Mouse (Mus musculus) v-Abl transformed pro-B cells (cell line): Measurements from ENCODE around the gene Mtmr6.
"Not testable (repeated sequence)": the region's sequence is repeated elsewhere in the genome, so short reads cannot be mapped to it uniquely, and the experiment has no call there.

Source experiments
- in situ Hi-C, 2 experiments: fragments of 400-800 bp; cut with MboI; formaldehyde crosslinking; loops; one replicate each; pipeline ENCODE4 v1.15.1; 2025; ENCODE audit not compliant: unreplicated experiment in 2 of 2

Mtmr6 gene

DNA sequence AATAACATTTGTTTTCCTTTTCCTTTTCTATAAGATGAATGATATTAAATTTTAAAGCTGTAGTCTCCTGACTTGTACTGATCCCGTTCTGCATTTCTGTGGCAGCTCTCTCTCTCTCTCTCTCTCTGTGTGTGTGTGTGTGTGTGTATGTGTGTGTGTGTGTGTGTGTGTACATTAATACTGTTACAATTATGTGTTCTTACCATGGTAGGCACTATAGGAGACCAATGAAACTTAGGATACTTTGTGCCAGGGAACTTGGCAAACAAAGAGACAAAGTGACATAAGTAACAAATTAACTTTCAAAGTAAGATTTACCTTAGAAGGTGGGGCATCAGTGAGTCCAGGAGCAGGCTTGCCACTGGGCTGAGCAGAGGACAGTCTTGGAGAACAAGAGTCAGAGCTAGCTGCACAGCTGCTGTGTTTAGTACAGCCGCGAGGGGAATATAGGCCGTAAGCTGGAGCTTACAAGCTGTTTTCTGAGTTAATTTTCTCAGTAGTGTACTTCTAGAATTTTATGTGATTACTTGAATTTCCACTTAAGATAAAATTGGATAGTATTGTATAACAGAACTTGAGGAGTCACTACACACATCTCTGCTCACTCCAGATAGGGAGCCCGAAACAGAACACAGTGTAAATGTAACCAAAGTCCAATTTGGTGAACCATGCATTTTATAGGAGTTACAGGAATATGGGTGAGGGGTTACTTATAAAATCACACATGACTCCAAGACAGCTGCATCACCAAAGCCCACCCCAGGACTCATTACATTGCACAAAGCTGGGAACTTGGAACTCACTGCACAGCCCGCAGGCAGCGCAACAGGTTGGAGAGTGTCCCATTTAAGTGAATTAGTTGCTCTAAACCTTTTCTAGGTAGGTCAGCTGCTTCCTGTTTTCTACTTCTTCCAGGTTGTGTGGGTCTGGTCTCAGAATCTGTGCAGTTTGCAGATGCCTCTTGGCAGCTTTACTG lies 10.6 kb downstream of the Mtmr6 start:
- in situ Hi-C loops, result no loop called here

GRCm38 (mm10) chr14:60286194-60286863 lies 21.3 kb downstream of the Mtmr6 start:
- in situ Hi-C loops, result no loop called here

- in situ Hi-C loops, result no loop called here
Measured at GRCm38 (mm10) chr14:60290363-60290762, 25.3 kb downstream of the Mtmr6 start.

GRCm38 (mm10) chr14:60295531-60295930 lies 30.5 kb downstream of the Mtmr6 start:
- in situ Hi-C loops, result no loop called here

DNA sequence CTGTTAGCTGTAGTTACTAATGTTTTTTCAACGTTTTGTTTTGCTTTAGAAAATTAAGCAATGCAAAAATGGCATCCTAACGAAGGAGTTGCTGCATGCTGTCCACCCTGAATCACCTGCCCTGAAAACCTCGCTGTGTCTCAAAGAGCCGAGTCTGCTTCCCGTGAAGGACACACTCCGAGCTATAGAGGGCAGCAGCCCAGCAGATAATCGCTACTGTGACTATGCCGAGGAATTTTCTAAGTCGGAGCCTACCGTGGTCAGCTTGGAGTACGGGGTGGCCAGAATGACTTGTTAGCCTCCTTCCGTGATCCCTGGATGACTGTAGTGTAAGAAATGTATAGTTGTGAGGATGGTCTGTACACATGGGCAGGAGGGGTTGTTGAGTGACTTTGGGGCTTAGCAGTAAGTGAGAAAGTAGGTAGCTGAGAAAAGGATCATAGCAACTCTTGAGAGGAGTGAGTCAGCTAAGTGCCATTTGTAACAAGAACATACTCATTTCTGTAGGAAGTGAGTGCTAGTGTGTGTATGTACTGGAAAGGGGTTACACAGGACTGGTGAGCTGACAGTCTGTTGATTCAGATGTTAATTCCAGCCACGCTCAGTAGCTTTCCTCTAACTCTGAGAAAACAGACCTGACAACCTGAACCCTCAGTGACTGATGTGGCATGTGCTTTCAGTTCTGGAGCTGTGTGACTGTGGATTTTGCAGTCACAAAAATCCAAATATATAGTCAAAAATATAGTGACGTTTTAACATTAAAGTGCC lies 35.4 kb downstream of the Mtmr6 start:
- in situ Hi-C loops, result no loop called here

GRCm38 (mm10) chr14:60301024-60301423 lies 36.0 kb downstream of the Mtmr6 start:
- in situ Hi-C loops, result no loop called here

DNA sequence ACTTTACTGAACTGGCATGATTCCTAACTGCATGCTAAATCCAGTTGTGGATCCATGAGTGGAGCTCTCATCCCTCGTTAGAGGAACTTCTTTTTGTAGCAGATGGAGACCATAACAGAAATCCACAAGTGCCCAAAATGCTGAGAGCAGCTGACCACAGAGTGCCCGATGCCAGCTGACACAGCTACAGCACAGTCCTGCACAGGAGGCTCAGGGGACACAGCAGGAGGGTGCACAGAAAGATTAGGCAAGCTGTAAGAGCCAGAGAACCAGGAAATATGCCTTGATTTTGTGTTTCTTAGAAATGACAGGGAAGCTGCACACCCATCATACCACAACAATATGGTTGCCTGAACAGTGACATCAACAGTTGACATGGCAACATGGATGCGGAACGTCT lies 37.4 kb downstream of the Mtmr6 start:
- in situ Hi-C loops, result no loop called here

DNA sequence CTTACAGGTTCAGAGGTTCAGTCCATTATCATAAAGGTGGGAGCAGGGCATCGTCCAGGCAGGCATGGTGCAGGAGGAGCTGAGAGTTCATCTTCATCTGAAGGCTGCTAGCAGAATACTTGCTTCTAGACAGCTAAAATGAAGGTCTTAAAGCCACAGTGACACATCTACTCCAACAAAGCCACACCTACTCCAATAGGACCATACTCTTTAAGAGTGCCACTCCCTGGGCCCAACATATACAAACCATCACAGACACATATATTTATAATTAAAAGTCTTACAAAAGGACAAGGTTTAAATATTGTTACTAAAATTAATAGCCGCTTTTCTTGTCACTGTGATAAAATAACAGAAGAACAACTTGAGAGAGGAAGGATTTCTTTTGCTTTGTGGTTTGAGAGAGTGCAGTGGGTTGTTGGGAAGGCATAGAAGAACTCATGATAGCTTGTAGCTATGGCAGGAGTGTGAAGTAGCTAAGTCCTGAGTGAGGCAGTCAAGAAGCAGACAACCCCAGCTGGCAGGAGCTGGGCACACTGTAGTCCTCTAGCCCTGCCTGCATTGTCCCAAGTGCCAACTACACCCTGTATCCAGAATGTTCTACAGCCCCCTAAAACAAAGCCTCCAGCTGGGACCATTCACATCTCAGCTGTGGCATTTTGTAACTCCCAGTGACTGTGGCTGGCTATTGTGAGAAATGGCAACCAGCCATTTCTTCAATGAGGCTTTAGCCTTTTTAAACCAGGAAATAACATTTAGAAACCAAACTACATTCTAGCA lies 39.6 kb downstream of the Mtmr6 start:
- in situ Hi-C loops, result no loop called here

- in situ Hi-C loops, result no loop called here
Measured at GRCm38 (mm10) chr14:60308113-60308512, 43.1 kb downstream of the Mtmr6 start.

GRCm38 (mm10) chr14:60310691-60311090 lies 45.7 kb downstream of the Mtmr6 start:
- in situ Hi-C loops, result no loop called here

- in situ Hi-C loops, result no loop called here
Measured at GRCm38 (mm10) chr14:60319231-60319630, 54.2 kb downstream of the Mtmr6 start.

DNA sequence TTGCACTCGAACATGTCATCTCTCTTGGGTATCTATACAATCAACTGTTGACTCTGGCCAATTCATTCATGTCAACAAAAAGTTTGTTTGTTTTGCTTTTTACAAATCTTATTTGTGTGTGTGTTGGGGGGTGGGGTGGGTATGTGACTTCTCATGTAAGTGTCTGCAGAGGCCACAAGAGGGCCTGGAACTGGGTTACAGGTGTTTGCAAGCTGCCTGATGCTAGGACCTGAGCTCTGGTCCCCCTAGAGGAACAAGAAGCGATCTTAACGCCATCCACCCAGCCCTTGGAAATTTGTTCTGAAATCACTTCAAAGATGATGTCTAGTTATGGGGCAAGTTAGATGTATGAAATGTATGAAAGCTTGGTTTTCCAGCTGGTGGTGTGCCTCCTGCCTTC lies 55.8 kb downstream of the Mtmr6 start:
- in situ Hi-C loops, result no loop called here

GRCm38 (mm10) chr14:60340001-60340400 lies 75.0 kb downstream of the Mtmr6 start:
- in situ Hi-C loops, result not testable (repeated sequence)

DNA sequence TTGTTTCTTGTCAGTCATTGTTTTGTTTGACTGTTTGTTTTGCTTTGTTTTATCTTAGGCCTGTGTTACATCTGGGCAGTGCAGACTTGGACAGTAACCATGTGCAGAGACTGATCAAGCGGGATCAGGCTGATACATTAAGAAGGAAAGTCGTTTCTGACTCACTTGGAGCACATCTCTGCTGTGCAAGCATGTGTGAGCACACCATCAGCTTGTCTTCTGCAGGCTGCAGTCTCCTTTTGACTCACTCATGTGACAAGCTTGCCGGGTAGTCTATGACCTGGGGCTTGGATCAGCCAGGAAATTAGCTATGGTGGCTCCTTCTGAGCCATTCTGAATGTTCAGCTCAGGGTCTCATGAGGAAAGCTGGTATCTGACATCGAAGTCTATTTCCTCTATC lies 75.5 kb downstream of the Mtmr6 start:
- in situ Hi-C loops, result no loop called here

DNA sequence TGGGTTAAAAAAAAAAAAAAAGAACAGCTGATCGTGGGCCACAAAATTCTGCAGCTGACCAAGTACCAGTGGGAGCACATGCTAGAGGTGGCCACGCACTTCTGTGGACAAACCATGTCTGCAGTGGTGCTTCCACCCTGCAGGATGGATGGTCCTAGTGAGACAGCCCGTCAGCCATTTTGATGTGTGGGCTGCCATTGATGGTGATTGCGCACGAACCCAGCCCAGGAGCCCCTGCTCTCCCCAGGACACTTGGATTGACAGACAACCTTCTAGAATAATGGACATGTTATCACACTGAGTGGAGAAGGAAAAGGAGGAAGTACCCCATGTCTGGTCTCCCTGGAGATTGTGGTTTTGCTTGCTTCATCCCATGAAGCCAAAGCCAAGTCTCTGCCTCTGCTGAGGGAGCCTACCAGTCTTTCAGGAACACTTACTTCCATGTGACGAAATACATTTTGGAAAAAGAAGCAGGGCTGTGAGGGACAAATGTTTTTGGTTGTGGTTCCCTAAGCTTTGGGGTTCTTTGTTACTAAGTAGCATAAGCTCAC lies 80.4 kb downstream of the Mtmr6 start:
- in situ Hi-C loops, result no loop called here
